Mouse (Mus musculus) lung, embryonic 16.5 days (tissue): ENCODE results near the gene Atf6. TPM values are rescaled to one million over a fixed set of nuclear protein-coding genes. Genes with fewer than 3 reads are reported as not detected.

Experiments
- ATAC-seq: fragments of 200-750 bp; cut with Nextera tagmentation; 2 replicates; pipeline ENCODE4 v1.8.0; 2017; ENCODE audit warnings: low read depth, mild to moderate bottlenecking, moderate library complexity
- H3K27ac ChIP-seq: fragments of 300-500 bp; sonication (generic); 2 replicates; pipeline ENCODE4 v1.5.1; 2014; ENCODE audit warnings: mild to moderate bottlenecking, control low read depth, low read length
- H3K27me3 ChIP-seq: fragments of 300-500 bp; sonication (generic); 2 replicates; pipeline ENCODE4 v1.6.1; 2014; ENCODE audit warnings: low read depth, low read length, mixed read lengths; ENCODE audit not compliant: control insufficient read depth, insufficient read depth
- H3K36me3 ChIP-seq: fragments of 300-500 bp; sonication (generic); 2 replicates; pipeline ENCODE4 v1.6.1; 2014; ENCODE audit warnings: low read length; ENCODE audit not compliant: control insufficient read depth, insufficient read depth
- H3K4me1 ChIP-seq: fragments of 300-500 bp; sonication (generic); replicated peaks from 2 replicates; pipeline ENCODE4 v1.6.1; 2014; ENCODE audit warnings: low read length, mixed read lengths; ENCODE audit not compliant: control insufficient read depth, insufficient read depth
- H3K4me2 ChIP-seq: fragments of 300-500 bp; sonication (generic); 2 replicates; pipeline ENCODE4 v1.6.1; 2014; ENCODE audit warnings: low read depth, low read length, control low read depth
- H3K4me3 ChIP-seq: fragments of 300-500 bp; sonication (generic); 2 replicates; pipeline ENCODE4 v1.5.1; 2014; ENCODE audit warnings: mild to moderate bottlenecking, low read length, control low read depth
- H3K9ac ChIP-seq: fragments of 300-500 bp; sonication (generic); 2 replicates; pipeline ENCODE4 v1.6.1; 2014; ENCODE audit warnings: low read length, control low read depth
- H3K9me3 ChIP-seq: fragments of 300-500 bp; sonication (generic); 2 replicates; pipeline ENCODE4 v1.6.1; 2016; ENCODE audit warnings: low read length; ENCODE audit not compliant: control insufficient read depth
- WGBS: fragments of 180-500 bp; shearing (Covaris S2); extraction: QIAGEN DNeasy Blood & Tissue Kit; methylation state at CpG from one replicate; pipeline ENCODE4 v1.1.7; 2014; 5-methylcytosine and 5-hydroxymethylcytosine counted together
- polyA plus RNA-seq: library from polyadenylated mRNA; unstranded; fragments of >200 nt; fragmentation: Nextera tagmentation; extraction: Ambion mirVana; gene quantifications from 2 replicates; pipeline ENCODE4 v1.2.1, GENCODE M21; 2015

Gene Atf6
- polyA plus RNA-seq, 1 experiment from 2014 or later, result 11.1 TPM

DNA sequence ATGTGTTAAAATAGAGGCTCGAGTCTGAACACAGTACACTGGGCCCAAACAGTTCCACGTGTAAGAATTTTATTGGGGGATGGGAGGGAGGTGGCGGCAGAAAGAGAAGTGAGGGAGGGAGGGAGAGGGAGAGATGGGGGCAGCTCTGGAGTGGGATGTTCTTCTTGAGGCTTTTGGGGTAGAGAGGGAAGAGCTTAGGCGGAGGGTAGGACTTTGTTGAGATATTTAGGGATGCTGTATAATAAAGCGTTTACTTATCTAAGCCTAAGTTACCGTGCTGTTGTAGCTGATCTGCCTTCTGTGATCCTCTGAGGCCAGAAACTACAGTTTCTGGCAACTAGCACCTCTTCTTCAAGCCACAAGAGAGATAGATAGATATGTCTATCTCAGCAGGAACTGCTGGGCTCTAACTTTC, 18.5 kb upstream of the Atf6 start:
- H3K4me1 ChIP-seq, result peaks cover 6% of the 10 kb centered on the region
- no peak overlapping the region for H3K9ac ChIP-seq
- ATAC-seq, result no peak
- H3K36me3 ChIP-seq, result peaks cover 2% of the 10 kb centered on the region; the same call in 1 of the 2 replicates
- no peaks in the 10 kb centered on the region for H3K27me3 ChIP-seq
- H3K4me3 ChIP-seq, result no peak overlapping the region
- WGBS, result 32% methylated on average over 6 of the region's 6 CpGs
- no peak overlapping the region for H3K4me2 ChIP-seq
- H3K27ac ChIP-seq, result no peak overlapping the region
- no peaks in the 10 kb centered on the region for H3K9me3 ChIP-seq

- H3K27ac ChIP-seq, result peak within 1 kb of the TSS; percentile 82
- peaks cover 5% of the 10 kb centered on the region; the same call in 1 of the 2 replicates for H3K36me3 ChIP-seq
- H3K27me3 ChIP-seq, result no peaks in the 10 kb centered on the region
- H3K4me2 ChIP-seq, result peak within 1 kb of the TSS; percentile 92
- peak; percentile 94 for ATAC-seq
- no peaks in the 10 kb centered on the region for H3K9me3 ChIP-seq
- H3K9ac ChIP-seq, result peak within 1 kb of the TSS; percentile 96
- H3K4me3 ChIP-seq, result peak within 1 kb of the TSS; percentile 98
- WGBS, result 0% methylated on average over 46 of the region's 46 CpGs
- peaks cover 6% of the 10 kb centered on the region for H3K4me1 ChIP-seq
Observed at GRCm38 (mm10) chr1:170884978-170885561, 17.5 kb upstream of the Atf6 start, which contains the start of the genes Gm26620 and Dusp12. Gene Gm26620 (plus strand): TSS chr1:170885065. Gene Dusp12 (minus strand): TSS chr1:170885540.

DNA sequence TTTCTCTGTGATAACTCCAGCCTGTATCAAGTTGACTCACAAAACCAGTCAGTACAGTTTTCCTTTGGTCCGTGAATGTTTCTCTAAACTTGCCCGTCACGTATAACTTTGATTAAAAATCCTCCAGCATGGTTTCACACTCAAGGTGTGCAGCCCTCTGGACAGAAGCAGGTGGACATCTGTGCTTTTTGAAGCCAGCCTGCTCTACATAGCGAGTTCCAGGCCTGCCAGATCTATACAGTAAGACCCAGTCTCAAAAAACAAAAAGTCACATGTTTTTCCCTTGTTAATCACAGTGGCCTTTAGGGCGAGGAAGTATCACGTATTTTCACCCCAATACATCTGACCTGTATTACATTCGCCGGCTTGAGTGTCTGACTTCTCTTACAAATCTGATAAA, 16.8 kb upstream of the Atf6 start:
- peaks cover 8% of the 10 kb centered on the region; the same call in 1 of the 2 replicates for H3K36me3 ChIP-seq
- H3K9me3 ChIP-seq, result no peaks in the 10 kb centered on the region
- no peaks in the 10 kb centered on the region for H3K27me3 ChIP-seq
- peak overlapping the region; percentile 96 for H3K9ac ChIP-seq
- WGBS, result 8% methylated on average over 8 of the region's 8 CpGs
- peak overlapping the region; percentile 98 for H3K4me3 ChIP-seq
- peak overlapping the region; percentile 92 for H3K4me2 ChIP-seq
- H3K4me1 ChIP-seq, result peaks cover 6% of the 10 kb centered on the region
- no peak for ATAC-seq
- H3K27ac ChIP-seq, result no peak overlapping the region

DNA sequence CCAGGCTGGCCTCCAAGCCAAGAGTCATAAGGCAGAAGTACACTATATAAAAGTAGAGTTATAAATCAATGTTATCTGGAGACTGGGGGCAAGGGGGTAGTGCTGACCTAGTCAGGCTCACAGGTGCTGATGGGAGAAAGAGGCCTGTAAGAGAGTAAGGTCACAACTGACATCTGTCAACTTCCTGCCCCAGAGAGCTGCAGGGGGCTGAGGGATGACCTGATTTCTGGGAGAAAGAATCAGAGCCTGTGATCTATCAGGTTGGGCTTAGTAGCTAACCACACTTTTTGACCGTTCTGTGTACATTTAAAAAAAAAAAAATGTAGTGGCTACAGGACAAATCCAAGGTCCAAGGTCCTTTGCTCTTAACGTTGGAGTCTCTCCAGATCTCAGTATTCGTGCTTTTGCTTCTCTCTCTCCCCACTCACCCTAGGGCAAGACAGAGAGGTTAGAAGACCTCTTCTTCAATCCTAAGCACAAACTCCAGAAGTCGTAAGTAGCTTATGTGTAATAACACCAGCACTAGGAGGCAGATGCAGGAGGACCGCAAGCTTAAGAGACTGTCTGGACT, 15.4 kb upstream of the Atf6 start:
- WGBS, result 67% methylated on average over 5 of the region's 5 CpGs
- Histone ChIP-seq H3K27ac (no peak overlapping the region), H3K9ac (no peak overlapping the region), H3K4me3 (no peak overlapping the region), H3K9me3 (no peaks in the 10 kb centered on the region), H3K27me3 (no peaks in the 10 kb centered on the region), H3K36me3 (peaks cover 11% of the 10 kb centered on the region; the same call in 1 of the 2 replicates), H3K4me2 (no peak overlapping the region), H3K4me1 (peaks cover 6% of the 10 kb centered on the region)
- no peak for ATAC-seq

DNA sequence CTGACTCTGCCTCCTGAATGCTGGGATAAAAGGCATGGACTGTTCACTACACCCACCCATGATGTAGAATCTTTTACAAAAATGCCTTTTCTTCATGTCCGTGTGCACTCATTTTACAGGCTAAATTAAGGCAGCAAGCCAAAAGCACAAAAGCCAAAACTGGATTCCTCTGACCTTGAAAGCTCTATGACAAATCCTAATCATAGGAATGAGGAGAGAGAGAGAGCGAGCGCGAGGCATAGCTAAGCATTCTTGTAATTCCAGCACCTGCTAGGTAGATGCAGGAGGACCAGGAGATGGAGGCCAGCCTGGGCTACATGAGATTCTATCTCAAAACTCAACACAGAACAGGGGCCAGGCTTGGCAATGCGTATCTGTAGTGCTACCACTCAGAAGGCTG, 9.3 kb upstream of the Atf6 start:
- H3K27me3 ChIP-seq, result no peaks in the 10 kb centered on the region
- no peaks in the 10 kb centered on the region for H3K9me3 ChIP-seq
- no peak overlapping the region for H3K27ac ChIP-seq
- no peak overlapping the region for H3K4me3 ChIP-seq
- 86% methylated on average over 5 of the region's 5 CpGs for WGBS
- H3K4me2 ChIP-seq, result no peak overlapping the region
- H3K4me1 ChIP-seq, result no peaks in the 10 kb centered on the region
- H3K36me3 ChIP-seq, result peaks cover 25% of the 10 kb centered on the region; the same call in 1 of the 2 replicates
- no peak for ATAC-seq
- no peak overlapping the region for H3K9ac ChIP-seq

- Histone ChIP-seq H3K27me3 (no peaks in the 10 kb centered on the region), H3K4me1 (no peaks in the 10 kb centered on the region), H3K9me3 (no peaks in the 10 kb centered on the region), H3K9ac (no peak overlapping the region), H3K27ac (no peak overlapping the region), H3K4me2 (no peak overlapping the region), H3K36me3 (peaks cover 23% of the 10 kb centered on the region; the same call in 1 of the 2 replicates), H3K4me3 (no peak overlapping the region)
- 77% methylated on average over 3 of the region's 3 CpGs for WGBS
- ATAC-seq, result no peak
Observed at GRCm38 (mm10) chr1:170875676-170876075, 8.1 kb upstream of the Atf6 start.

GRCm38 (mm10) chr1:170871961-170872360, 4.4 kb upstream of the Atf6 start:
- Histone ChIP-seq H3K4me1 (peaks cover 3% of the 10 kb centered on the region; the same call in 1 of the 2 replicates), H3K9ac (no peak overlapping the region), H3K4me2 (no peak overlapping the region), H3K27me3 (no peaks in the 10 kb centered on the region), H3K36me3 (peaks cover 14% of the 10 kb centered on the region; the same call in 1 of the 2 replicates), H3K27ac (no peak overlapping the region), H3K9me3 (no peaks in the 10 kb centered on the region), H3K4me3 (no peak overlapping the region)
- ATAC-seq, result no peak
- WGBS, result 90% methylated on average over 2 of the region's 2 CpGs

DNA sequence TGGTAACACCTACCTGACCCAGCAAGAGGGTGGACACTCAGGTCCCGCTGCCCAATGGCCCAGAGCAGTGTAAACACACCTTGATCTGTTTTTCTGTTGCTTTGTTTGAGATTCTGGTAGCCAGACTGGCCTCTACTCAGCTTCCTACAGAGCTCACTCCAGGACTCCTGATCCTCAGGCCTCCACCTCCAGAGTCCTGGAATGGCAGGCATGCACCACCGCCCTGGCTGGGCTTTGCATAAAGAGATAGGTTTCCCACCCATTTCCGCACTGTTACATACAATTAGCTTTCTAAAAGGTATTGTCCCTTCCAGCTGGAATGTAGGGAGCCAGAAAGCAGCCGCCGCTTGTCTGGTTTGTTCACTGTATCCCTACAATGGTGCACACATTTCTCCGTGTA, 3.8 kb upstream of the Atf6 start:
- H3K4me3 ChIP-seq, result no peak overlapping the region
- H3K4me2 ChIP-seq, result no peak overlapping the region
- no peak overlapping the region for H3K9ac ChIP-seq
- H3K4me1 ChIP-seq, result peaks cover 7% of the 10 kb centered on the region; the same call in 1 of the 2 replicates
- H3K36me3 ChIP-seq, result peaks cover 11% of the 10 kb centered on the region; the same call in 1 of the 2 replicates
- H3K9me3 ChIP-seq, result no peaks in the 10 kb centered on the region
- H3K27me3 ChIP-seq, result no peaks in the 10 kb centered on the region
- no peak for ATAC-seq
- H3K27ac ChIP-seq, result no peak overlapping the region
- 86% methylated on average over 6 of the region's 6 CpGs for WGBS

DNA sequence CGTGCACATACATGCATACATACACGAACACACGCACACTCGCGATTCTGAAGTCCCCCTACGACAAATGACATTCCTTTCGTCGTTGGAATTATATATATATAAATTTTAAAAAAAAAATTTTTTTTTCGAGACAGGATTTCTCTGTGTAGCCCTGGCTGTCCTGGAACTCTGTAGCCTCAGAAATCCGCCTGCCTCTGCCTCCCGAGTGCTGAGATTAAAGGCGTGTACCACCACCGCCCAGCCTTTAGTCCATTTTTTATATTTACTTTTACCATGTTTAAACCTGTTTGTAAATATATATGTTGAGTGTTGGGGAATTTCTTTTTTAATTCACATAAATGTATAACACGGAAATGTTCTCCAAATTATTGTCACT, 1.3 kb upstream of the Atf6 start:
- 15% methylated on average over 14 of the region's 14 CpGs for WGBS
- Histone ChIP-seq H3K4me3 (peak overlapping the region; percentile 76), H3K27ac (no peak overlapping the region), H3K4me2 (peak overlapping the region; percentile 80), H3K27me3 (no peaks in the 10 kb centered on the region), H3K9me3 (no peaks in the 10 kb centered on the region), H3K36me3 (peaks cover 4% of the 10 kb centered on the region; the same call in 1 of the 2 replicates), H3K4me1 (peaks cover 7% of the 10 kb centered on the region; the same call in 1 of the 2 replicates), H3K9ac (peak overlapping the region; percentile 71)
- no peak; the same call in 1 of the 2 replicates for ATAC-seq
